Mouse (Mus musculus) liver (tissue): ENCODE data around the gene Dkkl1.
A peak's percentile ranks its signal among the peaks of the same experiment; 100 is the strongest.
"Not testable (repeated sequence)": the region's sequence is repeated elsewhere in the genome, so short reads cannot be mapped to it uniquely, and the experiment has no call there.

ENCODE experiments used
- DNase-seq: peaks from one replicate; pipeline ENCODE4 v3.0.0-alpha.2; 2020; ENCODE audit warnings: mixed read lengths

Dkkl1 gene

DNA sequence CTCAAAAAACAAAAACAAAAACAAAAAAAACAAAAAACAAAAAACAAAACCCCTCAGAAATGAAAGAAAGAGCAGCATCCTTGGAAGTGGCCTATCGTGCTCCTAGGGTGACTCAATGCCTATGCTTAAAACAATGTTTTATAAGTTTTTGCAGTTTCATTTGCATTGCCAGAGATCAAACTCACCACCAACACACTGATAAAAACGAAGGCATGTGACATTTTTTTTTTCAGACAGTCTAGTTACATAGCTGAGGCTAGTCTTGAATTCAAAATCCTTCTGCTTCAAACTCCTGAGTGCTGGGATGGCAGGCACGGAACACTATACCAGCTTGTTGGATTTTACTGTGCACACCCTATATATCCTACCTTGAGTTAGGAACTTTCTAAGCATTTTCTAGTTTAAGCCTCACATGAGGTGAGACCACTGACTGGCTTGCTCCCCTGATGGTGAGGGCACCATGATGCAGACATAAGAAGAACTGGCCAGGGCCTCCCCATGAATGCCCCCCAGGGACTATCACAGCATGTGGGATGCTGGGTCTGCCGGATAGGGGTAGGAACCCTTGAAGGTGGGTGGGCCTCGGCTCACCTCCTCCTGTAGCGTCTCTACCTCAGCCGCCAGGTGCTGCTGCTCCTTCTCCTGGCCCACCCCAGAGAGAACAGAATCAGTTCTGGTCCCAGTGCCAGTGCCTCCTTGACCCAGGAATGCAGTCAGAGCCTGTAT, 19.2 kb downstream of the Dkkl1 start:
- DNase-seq, result no peak

DNA sequence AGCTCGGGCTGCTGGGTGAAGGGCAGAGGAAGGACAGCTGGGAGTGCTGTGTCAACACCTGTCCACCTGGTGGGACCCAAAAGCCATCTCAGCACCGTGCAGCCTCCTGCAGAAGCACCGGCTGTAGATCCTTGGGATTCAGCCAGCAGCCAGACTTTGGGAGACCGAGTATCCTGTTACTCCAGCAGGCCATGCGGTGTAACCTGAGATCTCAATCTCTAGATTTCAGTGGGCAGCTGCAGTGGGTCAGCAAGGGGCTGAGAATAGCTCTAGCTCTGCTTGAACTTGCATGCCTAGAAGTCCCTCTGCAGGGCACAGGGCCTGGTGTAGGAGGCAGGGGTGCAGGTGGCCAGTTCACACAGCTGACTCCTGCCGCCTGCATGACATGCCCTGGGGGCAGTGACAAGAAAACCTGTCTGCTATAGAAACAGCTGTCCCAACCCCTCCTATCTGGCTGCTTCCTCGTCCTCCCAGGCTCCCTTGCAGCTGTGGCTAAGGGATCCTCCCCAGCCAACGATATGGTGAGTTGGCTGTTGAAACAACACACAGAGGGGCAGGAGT, 20.1 kb downstream of the Dkkl1 start:
- DNase-seq, result no peak

DNA sequence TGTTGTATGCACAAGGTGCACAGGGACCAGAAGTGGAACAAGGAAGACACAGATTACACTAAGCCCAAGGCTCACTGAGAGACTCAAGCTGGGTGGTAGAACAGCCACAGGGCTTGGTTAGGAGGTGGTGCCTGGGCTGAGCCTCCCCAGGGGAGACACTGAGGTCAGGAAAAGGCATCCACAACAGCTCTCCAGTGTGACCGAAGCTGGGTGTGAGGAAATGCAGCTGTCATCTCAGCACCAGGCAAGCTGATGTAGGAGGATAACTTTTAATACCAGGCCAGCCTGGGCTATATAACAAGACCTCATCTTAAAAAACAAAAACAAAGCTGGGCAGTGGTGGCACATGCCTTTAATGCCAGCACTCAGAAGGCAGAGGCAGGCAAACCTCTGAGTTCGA, 20.8 kb downstream of the Dkkl1 start:
- DNase-seq, result no peak

DNA sequence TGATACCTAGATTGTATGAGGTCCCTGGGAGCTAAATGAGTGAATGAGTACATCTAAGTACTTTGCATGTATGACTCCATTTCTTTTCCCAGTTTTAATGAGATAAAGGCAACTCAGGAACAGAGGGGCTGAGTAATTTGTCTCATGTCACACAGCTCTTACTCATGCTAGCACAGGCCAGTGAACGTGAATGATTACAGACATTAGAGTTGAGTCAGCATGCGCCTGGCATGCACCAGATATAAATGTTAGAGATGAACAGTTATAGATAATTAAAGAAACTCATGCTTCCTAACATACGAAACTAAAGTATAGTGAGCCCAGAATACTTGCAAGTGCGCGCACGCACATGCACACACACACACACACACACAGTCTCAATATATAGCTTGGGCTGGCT, 21.8 kb downstream of the Dkkl1 start:
- no peak for DNase-seq

DNA sequence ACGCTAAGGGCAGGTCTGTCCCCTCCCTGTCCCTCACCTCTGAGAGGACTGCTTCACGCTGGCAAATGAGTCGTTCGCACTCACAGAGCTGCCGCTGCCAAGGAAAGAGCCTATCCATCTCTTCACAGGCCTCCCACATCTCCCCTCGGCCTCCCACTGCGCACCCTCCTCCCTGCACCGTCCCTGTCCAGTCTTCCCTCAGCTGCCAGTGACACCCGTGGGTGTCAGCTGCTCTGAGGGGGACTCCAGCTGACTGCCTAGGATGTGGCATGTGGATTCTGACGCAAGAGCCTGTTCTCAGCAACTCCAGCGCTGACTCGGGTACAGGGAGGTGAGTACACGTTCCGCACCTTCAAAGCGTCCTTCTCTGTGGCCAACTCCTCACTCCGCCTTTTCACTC, 22.3 kb downstream of the Dkkl1 start:
- DNase-seq, result no peak

DNA sequence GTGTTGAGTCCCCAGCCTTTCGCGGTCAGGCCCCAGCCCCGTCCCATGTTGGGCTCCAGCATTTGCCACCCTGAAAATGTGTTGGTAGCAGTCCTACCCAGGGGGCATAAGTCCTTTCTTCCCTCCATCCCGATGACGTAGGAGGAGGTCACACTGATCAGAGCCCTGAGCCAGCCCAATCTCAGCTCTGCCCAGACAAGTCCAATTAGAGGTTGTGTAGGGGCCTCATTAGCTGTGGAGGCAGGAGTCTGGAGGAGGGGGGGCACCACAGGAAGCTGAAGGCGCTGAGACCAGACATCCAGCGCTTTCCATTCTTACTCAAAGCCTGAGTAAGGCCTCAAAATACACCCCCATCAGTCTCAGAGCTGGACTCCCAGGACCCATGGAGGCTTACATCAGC, 26.0 kb downstream of the Dkkl1 start:
- no peak for DNase-seq

DNA sequence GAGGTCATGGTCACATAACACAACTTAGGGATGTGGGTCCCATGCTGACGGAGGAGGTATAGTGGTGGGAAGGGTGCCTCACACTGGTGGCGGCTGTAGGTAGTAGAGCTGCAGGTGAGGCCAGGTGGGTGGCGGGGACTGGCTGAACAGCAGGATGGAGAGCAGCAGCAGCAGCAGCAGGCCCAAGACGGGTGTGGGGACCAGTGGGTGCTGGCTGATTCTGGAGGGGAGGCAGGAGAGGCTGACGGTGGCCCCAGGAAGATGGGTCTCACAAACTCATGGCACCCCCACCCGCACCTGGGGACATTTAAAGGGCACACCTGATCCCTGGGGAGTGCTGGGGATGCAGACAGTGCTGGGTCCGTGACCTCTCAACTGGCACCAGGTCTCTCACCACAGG, 28.3 kb downstream of the Dkkl1 start:
- DNase-seq, result no peak

DNA sequence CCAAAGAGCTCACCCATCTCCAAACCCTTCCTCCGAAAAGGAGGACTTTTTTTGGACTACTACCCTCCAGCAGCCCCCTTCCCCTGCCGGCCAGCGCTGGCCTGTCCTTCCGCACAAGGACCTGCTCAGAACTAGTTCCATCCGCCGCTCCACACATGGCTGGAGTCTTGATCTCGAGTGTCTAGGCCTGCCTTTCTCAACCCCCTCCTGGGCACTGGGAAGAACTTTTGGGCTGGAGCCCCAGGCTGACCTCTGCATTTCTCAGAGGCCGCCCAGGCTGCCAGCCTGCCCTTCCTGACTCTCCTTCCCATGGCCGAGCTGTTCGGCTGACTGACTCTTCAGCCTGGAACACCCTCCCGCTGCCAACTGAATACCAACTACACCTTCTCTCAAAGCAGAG, 29.3 kb downstream of the Dkkl1 start:
- DNase-seq, result no peak

DNA sequence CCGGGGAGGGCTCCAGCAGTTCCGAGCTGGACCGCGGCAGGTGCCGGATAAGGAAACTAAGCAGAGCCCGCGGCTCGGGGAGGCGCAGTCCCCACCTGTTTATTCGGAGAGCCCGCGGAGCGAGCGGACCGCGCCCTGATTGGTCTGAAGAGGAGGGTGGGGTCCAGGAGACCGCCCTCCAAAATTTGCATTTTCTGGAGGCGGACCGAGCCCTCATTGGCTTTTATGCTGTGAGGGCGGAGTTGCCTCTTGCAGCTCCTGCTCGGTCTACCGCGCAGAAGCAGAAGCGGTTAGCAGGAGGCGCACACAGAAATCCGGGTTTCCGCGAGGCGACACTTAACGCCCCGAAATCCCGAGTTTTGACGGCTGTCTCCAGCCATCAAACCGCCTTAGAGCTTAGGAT, 29.7 kb downstream of the Dkkl1 start:
- DNase-seq, result peak; percentile 90

DNA sequence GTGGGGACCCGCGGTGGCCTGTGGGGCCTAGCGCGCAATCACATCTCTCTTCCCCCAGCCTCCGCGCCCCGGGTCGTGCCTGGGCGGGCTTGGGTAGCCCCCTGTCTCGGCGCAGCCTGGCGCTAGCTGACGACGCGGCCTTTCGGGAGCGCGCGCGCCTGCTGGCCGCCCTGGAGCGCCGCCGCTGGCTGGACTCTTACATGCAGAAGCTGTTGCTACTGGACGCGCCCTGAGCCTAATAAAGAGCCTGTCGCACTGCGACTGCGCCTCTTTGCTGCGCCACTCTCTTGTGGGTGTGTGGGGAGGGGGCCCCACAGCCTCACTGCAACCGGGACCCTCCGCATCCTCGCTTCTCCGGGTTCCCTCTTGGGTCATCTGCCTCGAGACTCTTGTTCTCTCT, 30.4 kb downstream of the Dkkl1 start:
- DNase-seq, result peak; percentile 36

DNA sequence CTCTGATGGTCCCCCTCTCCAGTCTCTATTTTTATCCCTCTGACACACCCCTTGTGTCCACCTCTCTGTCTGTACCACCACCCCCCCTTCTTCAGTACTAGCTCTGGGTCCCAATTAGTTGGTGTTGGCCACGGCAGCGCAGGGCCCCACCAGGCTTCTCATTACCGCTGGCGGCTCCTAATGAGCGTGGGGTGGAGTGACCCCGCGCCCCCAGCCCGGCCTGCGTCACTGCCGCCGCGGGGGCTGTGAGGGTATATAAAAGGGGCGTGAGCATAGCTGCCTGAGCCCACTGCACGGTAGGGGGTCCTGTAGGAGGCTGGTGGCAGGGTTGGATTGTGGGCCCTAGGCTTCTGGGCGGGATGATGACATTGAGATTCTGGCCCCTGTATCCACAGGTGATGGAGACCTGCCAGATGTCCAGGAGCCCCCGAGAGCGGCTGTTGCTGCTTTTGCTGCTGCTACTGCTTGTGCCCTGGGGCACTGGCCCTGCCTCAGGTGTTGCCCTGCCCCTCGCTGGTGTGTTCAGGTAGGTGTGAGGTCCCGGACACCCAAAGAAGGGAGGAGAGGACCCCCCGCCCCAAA, 31.0 kb downstream of the Dkkl1 start, which contains the start of gene Pth2:
Gene Pth2 (plus strand): TSS at position 100 of the 582 bp plus-strand sequence.
- DNase-seq, result no peak

DNA sequence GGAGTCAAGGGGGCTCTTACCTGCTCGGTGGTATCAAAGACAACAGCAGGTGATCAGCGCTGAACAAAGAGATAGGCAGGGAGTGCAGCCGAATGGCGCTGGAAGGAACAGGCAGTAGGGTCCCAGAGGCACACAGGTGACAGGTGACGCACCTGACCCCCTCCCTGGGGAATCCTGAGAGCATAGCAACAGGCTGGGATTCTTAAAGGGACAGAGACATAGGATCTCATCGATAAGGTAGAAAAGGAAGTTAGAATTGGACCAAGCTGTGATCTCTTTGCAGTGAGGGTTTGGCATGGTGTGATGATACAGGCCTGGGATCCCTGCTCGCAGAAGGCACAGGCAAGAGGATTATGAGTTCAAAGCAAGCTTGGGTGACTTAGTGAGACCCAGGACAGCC, 32.5 kb downstream of the Dkkl1 start, which contains the start of gene Gfy:
Gene Gfy (minus strand): TSS at position 101 of the 400 bp plus-strand sequence.
- no peak for DNase-seq

DNA sequence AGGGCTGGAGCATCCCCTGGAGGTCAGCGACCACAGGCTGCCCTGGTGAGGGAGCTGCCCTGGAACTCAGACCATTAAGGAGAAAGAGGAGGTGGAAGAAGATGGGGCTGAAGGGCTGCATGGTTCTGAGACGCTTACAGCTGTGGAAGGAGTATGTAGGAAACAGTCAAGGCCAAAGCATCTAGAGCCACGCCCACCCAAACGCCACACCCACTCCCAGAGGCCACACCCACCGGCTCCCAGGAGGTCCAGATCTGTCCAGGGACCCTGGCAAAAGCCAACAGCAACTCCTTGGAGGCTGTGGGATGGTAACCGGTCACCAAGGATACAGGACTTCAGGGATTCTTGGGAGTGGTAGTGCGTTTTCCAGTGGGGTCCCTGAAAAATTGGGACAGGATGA, 33.4 kb downstream of the Dkkl1 start:
- DNase-seq, result peak; percentile 38

DNA sequence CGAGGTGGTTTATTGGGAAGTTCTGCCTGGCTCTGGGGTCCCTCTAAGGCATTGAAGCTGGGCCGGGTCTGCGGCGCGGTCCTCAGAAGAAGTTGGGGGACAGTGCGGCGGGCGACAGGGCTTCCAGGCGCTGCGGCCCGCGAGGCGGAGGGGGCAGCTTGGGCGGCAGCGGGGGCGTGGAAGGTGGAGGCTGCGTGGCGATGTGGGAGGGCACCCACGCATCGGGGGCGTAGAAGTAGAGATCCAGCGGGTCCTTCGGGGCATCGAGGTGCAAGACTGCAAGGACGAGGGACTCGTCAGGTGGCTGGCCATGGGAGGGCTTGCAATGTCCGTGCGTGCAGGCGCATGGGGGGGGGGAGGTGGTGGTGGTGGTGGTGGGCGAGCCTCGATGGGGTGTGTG, 35.6 kb downstream of the Dkkl1 start:
- DNase-seq, result no peak

DNA sequence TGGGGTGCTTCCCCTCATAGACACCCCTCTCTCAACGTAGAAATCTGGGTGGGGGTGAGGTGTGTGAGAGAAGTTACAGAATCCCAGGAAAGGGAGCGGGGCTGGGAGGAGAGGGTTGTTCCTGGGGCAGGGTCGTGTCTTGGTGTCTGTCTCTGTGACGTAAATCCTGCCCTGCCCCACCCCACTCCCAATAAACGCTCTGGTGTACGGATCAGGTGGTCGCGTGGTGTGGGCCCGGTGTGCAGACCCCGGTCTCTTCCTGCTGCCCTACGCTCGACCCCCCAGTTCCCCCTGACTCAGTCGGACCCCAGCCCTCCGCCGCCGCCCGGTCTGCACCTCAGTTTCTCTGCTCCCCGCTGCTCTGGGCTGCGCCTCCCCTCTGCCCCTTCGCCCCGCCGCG, 36.0 kb downstream of the Dkkl1 start:
- no peak for DNase-seq

DNA sequence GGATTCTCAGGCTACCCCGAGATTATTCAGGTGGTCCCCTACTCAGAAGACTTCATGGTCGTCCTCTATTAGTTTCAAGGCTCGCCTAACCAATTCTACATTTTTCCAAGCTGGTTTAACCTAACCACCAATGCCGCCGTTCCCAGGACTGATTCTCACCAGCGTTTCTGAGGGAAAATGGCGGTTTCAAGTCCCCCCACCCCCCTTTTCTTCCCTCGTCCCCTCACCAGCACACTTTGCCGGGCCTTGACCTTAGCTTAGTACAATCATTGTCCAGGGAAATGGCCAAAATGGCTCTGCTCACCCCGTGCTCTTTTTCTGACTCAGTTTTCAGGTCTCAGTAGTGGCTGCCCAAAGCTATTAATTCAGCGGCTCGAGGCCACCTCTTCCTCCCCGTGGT, 36.5 kb downstream of the Dkkl1 start:
- DNase-seq, result no peak

DNA sequence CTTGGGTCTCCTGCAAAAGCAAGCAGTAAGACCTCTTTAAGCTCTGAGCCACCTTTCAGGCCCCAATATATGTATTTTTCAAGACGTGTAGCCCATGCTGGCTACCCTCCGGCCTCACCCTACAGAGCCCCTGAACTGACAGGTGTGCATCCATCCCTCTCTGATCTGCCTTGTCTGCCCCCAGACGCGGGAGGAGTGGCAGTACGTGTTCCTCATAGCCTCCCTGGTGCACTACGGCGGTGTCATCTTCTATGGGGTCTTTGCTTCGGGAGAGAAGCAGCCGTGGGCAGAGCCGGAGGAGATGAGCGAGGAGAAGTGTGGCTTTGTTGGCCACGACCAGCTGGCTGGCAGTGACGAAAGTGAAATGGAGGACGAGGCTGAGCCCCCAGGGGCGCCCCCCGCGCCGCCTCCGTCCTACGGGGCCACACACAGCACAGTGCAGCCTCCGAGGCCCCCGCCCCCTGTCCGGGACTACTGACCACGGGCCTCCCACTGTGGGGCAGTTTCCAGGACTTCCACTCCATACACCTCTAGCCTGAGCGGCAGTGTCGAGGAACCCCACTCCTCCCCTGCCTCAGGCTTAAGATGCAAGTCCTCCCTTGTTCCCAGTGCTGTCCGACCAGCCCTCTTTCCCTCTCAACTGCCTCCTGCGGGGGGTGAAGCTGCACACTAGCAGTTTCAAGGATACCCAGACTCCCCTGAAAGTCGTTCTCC, 37.2 kb downstream of the Dkkl1 start:
- no peak for DNase-seq

DNA sequence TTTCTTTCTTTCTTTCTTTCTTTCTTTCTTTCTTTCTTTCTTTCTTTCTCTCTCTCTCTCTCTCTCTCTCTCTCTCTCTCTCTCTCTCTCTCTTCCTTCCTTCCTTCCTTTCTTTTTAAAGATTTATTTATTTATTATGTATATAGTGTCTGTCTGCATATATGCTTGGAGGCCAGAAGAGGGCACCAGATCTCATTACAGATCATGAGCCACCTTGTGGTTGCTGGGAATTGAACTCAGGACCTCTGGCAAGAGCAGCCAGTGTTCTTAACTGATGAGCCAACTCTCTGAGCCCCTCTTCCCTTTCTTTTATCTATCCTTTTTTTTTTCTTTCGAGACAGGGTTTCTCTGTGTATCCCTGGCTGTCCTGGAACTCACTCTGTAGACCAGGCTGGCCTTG, 38.2 kb downstream of the Dkkl1 start:
- DNase-seq, result not testable (repeated sequence)

DNA sequence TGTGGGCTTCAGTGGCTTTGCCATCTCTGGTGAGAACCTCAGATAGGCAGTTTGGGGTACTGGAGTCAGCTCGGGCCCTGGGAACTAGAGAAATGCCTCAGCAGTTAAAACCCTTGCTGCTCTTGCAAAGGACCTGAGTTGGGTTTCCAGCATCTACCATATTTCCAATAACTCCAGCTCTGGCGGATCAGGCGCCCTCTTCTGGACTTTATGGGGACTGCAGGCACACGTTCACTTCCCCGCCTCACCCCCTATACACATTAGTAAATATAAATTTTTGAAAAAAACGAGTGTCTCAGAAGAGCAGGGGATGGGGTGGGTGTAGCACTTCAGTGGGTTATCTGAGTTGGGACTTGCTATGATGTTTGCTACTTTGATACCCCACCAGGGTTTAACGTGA, 39.0 kb downstream of the Dkkl1 start:
- peak; percentile 34 for DNase-seq

DNA sequence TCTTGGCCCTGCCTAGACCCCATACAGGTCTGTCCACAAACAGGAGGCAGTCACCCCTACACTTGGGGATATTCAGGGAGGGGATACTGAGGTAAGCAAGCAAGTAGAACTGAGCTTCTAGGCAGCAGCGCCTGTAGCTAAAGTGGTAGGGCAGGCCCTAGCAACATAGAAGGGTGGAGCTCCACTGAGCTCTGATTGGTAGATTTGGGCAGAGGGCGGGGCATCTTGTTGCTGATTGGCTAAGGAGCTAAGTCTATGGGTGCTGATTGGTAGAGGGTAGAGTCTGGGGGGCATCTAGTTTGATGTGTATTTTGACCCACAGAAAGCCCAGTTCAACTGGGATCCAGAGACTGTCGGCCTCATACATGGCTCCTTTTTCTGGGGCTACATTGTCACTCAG, 42.5 kb downstream of the Dkkl1 start:
- no peak for DNase-seq

DNA sequence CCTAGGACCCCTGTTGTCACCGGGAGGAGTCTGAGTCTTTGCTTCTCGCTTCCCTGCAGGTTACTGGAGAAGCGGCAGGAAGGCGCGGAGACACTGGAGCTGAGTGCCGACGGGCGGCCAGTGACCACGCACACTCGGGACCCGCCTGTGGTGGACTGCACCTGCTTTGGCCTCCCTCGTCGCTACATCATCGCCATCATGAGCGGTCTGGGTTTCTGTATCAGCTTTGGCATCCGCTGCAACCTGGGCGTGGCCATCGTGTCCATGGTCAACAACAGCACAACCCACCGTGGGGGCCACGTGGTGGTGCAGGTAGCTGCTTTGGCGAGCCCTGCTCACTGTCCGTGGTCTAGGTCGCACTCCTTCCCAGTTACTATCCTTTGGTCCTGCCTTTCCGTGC, 43.3 kb downstream of the Dkkl1 start:
- DNase-seq, result no peak

DNA sequence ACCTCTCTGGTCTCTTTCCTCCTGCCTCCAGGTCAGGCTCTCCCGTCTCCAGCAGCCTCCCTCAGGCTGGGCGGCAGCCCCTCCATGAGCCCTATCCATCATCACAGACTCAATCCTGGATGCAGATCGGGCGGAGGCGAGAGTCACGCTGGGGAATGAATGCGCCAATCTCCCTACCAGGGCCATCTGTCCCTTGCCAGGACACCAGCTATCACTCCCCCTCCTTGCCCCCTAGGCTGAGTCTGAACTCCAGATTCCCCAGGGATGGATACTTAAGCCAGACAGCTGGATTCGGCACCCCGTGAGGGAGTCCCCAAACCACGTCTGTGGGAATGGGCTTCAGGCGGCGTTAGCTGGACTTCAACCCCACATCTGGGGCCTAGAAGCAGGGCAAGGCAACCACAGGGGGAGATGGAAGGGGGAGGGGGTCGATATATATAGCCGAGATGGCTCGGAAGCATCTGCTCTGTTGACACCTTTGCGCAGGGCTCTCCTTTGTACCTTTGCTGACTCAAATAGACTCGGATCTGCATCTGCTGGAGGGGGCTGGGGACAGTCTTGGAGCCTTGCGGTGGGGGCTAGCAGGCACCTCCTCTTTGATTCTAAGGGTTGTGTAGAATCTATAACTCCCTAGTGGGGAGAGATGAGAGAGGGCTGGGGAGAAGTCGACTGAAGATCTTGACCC, 44.0 kb downstream of the Dkkl1 start:
- no peak for DNase-seq

DNA sequence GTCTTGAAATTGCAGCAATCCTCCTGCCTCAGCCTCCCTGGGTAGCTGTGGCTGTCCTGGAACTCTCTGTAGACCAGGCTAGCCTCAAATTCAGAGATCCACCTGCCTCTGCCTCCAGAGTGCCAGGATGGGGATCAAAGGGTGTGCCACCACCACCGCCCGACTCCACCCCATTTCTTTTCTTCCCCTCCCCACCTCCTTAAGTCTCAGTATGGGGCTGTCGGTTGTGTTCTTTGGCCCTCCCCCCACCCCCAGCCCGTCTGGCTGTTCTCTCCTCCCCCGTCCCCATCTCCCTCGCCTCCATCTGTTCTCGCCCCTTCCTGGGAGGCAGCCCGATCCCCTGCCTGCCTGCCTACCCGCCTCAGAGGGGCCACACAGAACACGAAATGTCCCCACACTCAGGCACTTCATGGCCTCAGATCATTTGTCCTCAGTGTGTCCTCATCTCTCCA, 45.0 kb downstream of the Dkkl1 start:
- DNase-seq, result no peak
